Mouse (Mus musculus) megakaryocyte, embryonic 14.5 days (primary cell): Measurements from ENCODE around the gene Gm9045.
"Not testable (repeated sequence)": the region's sequence is repeated elsewhere in the genome, so short reads cannot be mapped to it uniquely, and the experiment has no call there.

Experiments
- FLI1 ChIP-seq: IDR thresholded peaks from 2 replicates; pipeline ENCODE4 v1.6.1; 2012; ENCODE audit warnings: low read length, inconsistent platforms, mixed read lengths
- GATA1 ChIP-seq: IDR thresholded peaks from 3 replicates; pipeline ENCODE4 v1.6.1; 2012; ENCODE audit warnings: mixed read lengths, low read length, inconsistent platforms, borderline replicate concordance

DNA sequence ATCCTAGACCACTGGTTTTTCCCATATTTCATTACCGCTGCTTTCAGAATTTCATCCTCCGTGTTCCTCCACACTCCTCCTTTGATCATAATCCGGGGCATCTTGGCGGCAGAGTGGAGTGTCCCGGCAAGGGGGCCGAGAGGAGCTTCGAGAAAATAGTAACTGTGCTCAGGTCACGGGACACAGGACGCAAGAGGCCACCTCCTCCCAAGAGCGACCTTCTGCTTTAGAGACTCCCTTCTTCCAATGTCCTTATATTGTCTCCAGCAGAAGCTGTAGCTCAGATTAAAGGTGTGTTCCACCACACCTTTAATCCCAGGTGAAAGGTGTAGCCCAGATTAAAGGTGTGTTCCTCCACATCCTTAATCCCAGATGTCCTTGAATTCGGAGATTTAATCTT lies 16.4 kb upstream of the Gm9045 start, which contains the start of gene Gm9049:
- not testable (repeated sequence) for TF ChIP-seq GATA1, FLI1
